Mouse (Mus musculus): Measurements from ENCODE around the gene Slc35b2. TPM values are rescaled to one million over a fixed set of nuclear protein-coding genes. Genes with fewer than 3 reads are reported as not detected.

The Slc35b2 gene
- 28.2 and 31.7 TPM in 2 replicates for polyA plus RNA-seq (2011; ENCODE audit: insufficient read depth, insufficient read length, low read depth, missing spikeins)

- Histone ChIP-seq H3K27ac (ENCODE audit: insufficient read depth, low read length) (no peak within 1 kb of the TSS), H3K4me3 (ENCODE audit: low read depth, low read length) (peak within 1 kb of the TSS; percentile 85), H3K36me3 (ENCODE audit: control insufficient read depth, insufficient read depth, low read length, poor library complexity, severe bottlenecking) (peaks cover 28% of the 10 kb centered on the region), H3K4me1 (ENCODE audit: control insufficient read depth, insufficient read depth, low read length) (no peaks in the 10 kb centered on the region), H3K9ac (ENCODE audit: low read depth, poor library complexity, severe bottlenecking) (peak within 1 kb of the TSS; percentile 86), H3K9me3 (replicated peaks; ENCODE audit: control insufficient read depth, insufficient read depth, low read length, poor library complexity, severe bottlenecking) (no peaks in the 10 kb centered on the region), H3K27me3 (ENCODE audit: control insufficient read depth, insufficient read depth, low read length, poor library complexity, severe bottlenecking) (no peaks in the 10 kb centered on the region)
- TF ChIP-seq CTCF (IDR thresholded peaks at IDR 0.05; ENCODE audit: low read depth, low read length) (peak; percentile 85), EP300 (IDR thresholded peaks at IDR 0.05; ENCODE audit: insufficient read depth, low read depth, low read length) (peak; percentile 60; the same call in 1 of the 2 replicates), POLR2A (IDR thresholded peaks at IDR 0.05; ENCODE audit: insufficient read depth, low read length) (peak; percentile 32)
Measured at GRCm38 (mm10) chr17:45563655-45564530, at the start of gene Slc35b2. Slc35b2 (plus strand) TSS chr17:45563874.

- Histone ChIP-seq H3K36me3 (ENCODE audit: control insufficient read depth, insufficient read depth, low read length, poor library complexity, severe bottlenecking) (peaks cover 2% of the 10 kb centered on the region; the same call in 1 of the 2 replicates), H3K27me3 (ENCODE audit: control insufficient read depth, insufficient read depth, low read length, poor library complexity, severe bottlenecking) (no peaks in the 10 kb centered on the region), H3K27ac (ENCODE audit: insufficient read depth, low read length) (no peak overlapping the region), H3K9me3 (replicated peaks; ENCODE audit: control insufficient read depth, insufficient read depth, low read length, poor library complexity, severe bottlenecking) (no peaks in the 10 kb centered on the region), H3K4me1 (ENCODE audit: control insufficient read depth, insufficient read depth, low read length) (no peaks in the 10 kb centered on the region), H3K9ac (ENCODE audit: low read depth, poor library complexity, severe bottlenecking) (peak overlapping the region; percentile 29), H3K4me3 (ENCODE audit: low read depth, low read length) (0 out of 2 replicates have a peak overlapping the region, but pooled peaks have one; percentile 25)
- TF ChIP-seq EP300 (IDR thresholded peaks at IDR 0.05; ENCODE audit: insufficient read depth, low read depth, low read length) (no peak), CTCF (IDR thresholded peaks at IDR 0.05; ENCODE audit: low read depth, low read length) (no peak), POLR2A (IDR thresholded peaks at IDR 0.05; ENCODE audit: insufficient read depth, low read length) (no peak)
Measured at GRCm38 (mm10) chr17:45515204-45515726, 48.4 kb upstream of the Slc35b2 start.

DNA sequence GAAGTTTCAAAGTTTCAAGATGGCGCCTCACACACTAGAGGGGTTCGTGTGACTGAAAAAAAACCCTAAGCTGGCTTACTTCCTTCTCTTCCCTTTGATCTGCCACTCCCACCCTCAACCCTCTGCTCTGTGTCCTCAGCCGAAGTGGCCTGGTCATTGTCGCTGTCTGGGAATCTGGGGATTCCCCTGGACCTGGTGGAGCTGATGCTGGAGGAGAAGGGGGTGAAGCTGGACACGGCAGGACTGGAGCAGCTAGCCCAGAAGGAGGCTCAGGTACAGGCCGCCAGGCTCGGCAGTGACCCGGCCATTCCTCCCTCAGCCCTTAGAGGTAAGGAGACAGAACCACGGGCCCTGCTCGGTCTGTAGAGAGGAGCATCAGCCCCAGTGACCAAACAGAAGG, 47.9 kb upstream of the Slc35b2 start:
- TF ChIP-seq CTCF (IDR thresholded peaks at IDR 0.05; ENCODE audit: low read depth, low read length) (no peak), POLR2A (IDR thresholded peaks at IDR 0.05; ENCODE audit: insufficient read depth, low read length) (no peak), EP300 (IDR thresholded peaks at IDR 0.05; ENCODE audit: insufficient read depth, low read depth, low read length) (no peak)
- no peaks in the 10 kb centered on the region for H3K36me3 ChIP-seq (ENCODE audit: control insufficient read depth, insufficient read depth, low read length, poor library complexity, severe bottlenecking)

DNA sequence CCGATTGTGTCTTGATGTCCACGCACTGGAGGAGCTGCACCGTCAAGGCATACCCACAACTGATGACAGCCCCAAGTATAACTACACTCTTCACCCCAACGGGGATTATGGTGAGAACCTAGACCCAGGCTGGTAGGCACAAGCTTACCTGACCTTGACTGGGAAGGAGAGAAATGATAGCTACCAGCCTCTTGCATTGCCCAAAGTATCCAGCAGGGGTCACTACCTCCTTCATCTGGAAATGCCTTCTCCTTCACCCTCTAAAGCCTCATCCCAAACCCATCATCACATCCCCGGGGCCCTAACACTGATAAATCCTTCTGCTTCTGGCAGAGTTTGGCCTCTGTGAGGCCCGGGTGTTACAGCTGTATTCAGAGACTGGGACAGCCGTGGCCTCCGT, 47.2 kb upstream of the Slc35b2 start:
- Histone ChIP-seq H3K9ac (ENCODE audit: low read depth, poor library complexity, severe bottlenecking) (no peak overlapping the region), H3K36me3 (ENCODE audit: control insufficient read depth, insufficient read depth, low read length, poor library complexity, severe bottlenecking) (no peaks in the 10 kb centered on the region), H3K9me3 (replicated peaks; ENCODE audit: control insufficient read depth, insufficient read depth, low read length, poor library complexity, severe bottlenecking) (no peaks in the 10 kb centered on the region), H3K27ac (ENCODE audit: insufficient read depth, low read length) (no peak overlapping the region), H3K4me1 (ENCODE audit: control insufficient read depth, insufficient read depth, low read length) (no peaks in the 10 kb centered on the region), H3K4me3 (ENCODE audit: low read depth, low read length) (no peak overlapping the region), H3K27me3 (ENCODE audit: control insufficient read depth, insufficient read depth, low read length, poor library complexity, severe bottlenecking) (no peaks in the 10 kb centered on the region)
- TF ChIP-seq EP300 (IDR thresholded peaks at IDR 0.05; ENCODE audit: insufficient read depth, low read depth, low read length), result no peak
- TF ChIP-seq POLR2A (IDR thresholded peaks at IDR 0.05; ENCODE audit: insufficient read depth, low read length), result no peak
- TF ChIP-seq CTCF (IDR thresholded peaks at IDR 0.05; ENCODE audit: low read depth, low read length), result peak; percentile 56

More for the DNA sequence above, 47.9 kb upstream of the Slc35b2 start:
- Histone ChIP-seq H3K4me1 (ENCODE audit: control insufficient read depth, insufficient read depth, low read length) (no peaks in the 10 kb centered on the region), H3K4me3 (ENCODE audit: low read depth, low read length) (no peak overlapping the region), H3K9me3 (replicated peaks; ENCODE audit: control insufficient read depth, insufficient read depth, low read length, poor library complexity, severe bottlenecking) (no peaks in the 10 kb centered on the region), H3K27ac (ENCODE audit: insufficient read depth, low read length) (no peak overlapping the region), H3K9ac (ENCODE audit: low read depth, poor library complexity, severe bottlenecking) (no peak overlapping the region), H3K27me3 (ENCODE audit: control insufficient read depth, insufficient read depth, low read length, poor library complexity, severe bottlenecking) (no peaks in the 10 kb centered on the region)

DNA sequence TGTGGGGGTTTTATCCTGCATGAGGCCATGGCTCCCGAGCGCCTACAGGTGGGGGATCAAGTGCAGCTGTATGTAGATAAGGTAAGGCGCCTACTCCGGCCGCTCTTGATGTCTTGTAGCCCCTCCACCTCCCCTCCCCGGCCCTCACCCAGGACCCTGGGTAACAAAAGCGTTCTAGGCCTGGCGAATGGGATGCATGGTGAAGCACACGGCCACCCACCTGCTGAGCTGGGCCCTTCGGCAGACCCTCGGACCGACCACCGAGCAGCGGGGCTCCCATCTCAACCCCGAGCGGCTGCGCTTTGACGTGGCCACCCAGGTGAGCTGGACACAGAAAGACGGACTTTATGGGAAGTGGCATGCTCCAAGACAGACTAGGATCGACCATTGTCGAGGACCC, 46.5 kb upstream of the Slc35b2 start:
- no peaks in the 10 kb centered on the region for H3K4me1 ChIP-seq (ENCODE audit: control insufficient read depth, insufficient read depth, low read length)
- no peak overlapping the region for H3K27ac ChIP-seq (ENCODE audit: insufficient read depth, low read length)
- TF ChIP-seq POLR2A (IDR thresholded peaks at IDR 0.05; ENCODE audit: insufficient read depth, low read length) (no peak), CTCF (IDR thresholded peaks at IDR 0.05; ENCODE audit: low read depth, low read length) (no peak), EP300 (IDR thresholded peaks at IDR 0.05; ENCODE audit: insufficient read depth, low read depth, low read length) (no peak)
- no peaks in the 10 kb centered on the region for H3K9me3 ChIP-seq (replicated peaks; ENCODE audit: control insufficient read depth, insufficient read depth, low read length, poor library complexity, severe bottlenecking)
- H3K4me3 ChIP-seq (ENCODE audit: low read depth, low read length), result no peak overlapping the region
- H3K27me3 ChIP-seq (ENCODE audit: control insufficient read depth, insufficient read depth, low read length, poor library complexity, severe bottlenecking), result no peaks in the 10 kb centered on the region
- no peaks in the 10 kb centered on the region for H3K36me3 ChIP-seq (ENCODE audit: control insufficient read depth, insufficient read depth, low read length, poor library complexity, severe bottlenecking)
- no peak overlapping the region for H3K9ac ChIP-seq (ENCODE audit: low read depth, poor library complexity, severe bottlenecking)

Measured in ES-Bruce4 (cell line).